Mouse (Mus musculus): Measurements from ENCODE around the gene Aktip.

GRCm38 (mm10) chr8:91207676-91208075, 7.9 kb upstream of the Aktip start:
- TF ChIP-seq ZC3H11A (IDR thresholded peaks at IDR 0.05; ENCODE audit: borderline replicate concordance, low read depth, low read length) (no peak), HCFC1 (IDR thresholded peaks at IDR 0.05; ENCODE audit: borderline replicate concordance, insufficient read depth, low read length) (no peak), MAFK (IDR thresholded peaks at IDR 0.05; ENCODE audit: insufficient read depth, low read depth, low read length) (no peak), ZNF384 (IDR thresholded peaks at IDR 0.05; ENCODE audit: low read depth, low read length) (no peak)
